Mouse (Mus musculus) E14TG2a.4 (cell line): ENCODE measurements around the gene Arhgap40.

Experiments used
- CTCF ChIP-seq: conservative IDR thresholded peaks from 2 replicates; pipeline ENCODE4 v1.5.1; 2014; ENCODE audit warnings: low read length
- NANOG ChIP-seq: IDR thresholded peaks from 2 replicates; pipeline ENCODE4 v1.6.1; 2014; ENCODE audit warnings: borderline replicate concordance, low read length, mixed read lengths

- no peak for TF ChIP-seq CTCF
- no peak for TF ChIP-seq NANOG
These were observed 82.5 kb downstream of the Arhgap40 start for GRCm38 (mm10) chr2:158595103-158595502.
